20 mouse cellular contexts compared by ENCODE assay signal in the genomic region with DNA sequence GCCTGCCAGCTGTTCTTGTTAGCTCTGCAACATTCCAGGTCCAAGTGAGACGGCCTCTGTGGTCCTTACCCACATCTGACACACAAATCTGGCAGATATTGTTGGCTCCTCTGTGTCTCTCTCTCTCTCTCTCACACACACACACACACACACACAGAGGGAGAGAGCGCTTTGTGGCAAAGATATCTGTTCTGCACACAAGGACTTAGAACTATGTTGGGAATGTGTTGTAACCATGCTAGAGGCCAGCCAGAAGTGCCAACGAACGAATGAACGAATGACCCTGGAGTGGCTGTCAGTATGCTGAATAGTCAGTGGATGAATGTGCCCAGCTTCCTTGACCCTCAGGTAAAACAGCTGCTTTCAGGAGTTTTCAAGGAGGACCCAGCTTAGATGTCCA.
A peak's percentile ranks its signal among the peaks of the same experiment; 100 is the strongest.
DNase-seq lines count a peak whose midpoint lies in the region; ATAC-seq and TF ChIP-seq lines count a peak whose summit lies in the region.
"Had no signal": no experiment of that assay in that cellular context is flagged by ENCODE, and none has a peak within 500 bp of the region (broad histone marks: within the 10 kb centered on the region; RNA-seq: fewer than 3 reads in every experiment).

No protein-coding gene starts in this region.

- no peak overlapping the region for H3K4me3 ChIP-seq in heart, embryonic 15.5 days
- H3K4me3 ChIP-seq in heart, postnatal 0 days (ENCODE audit: low read depth, low read length) = no peak overlapping the region
- H3K4me3 ChIP-seq: forebrain, embryonic 12.5 days; gastrocnemius, adult 2 months; hindbrain, embryonic 13.5 days had no signal

- H3K9me3 ChIP-seq in heart, embryonic 15.5 days (replicated peaks) = no peaks in the 10 kb centered on the region
- H3K9me3 ChIP-seq in heart, postnatal 0 days (replicated peaks; ENCODE audit: control insufficient read depth, low read length) = no peaks in the 10 kb centered on the region
- H3K9me3 ChIP-seq: forebrain, embryonic 12.5 days; hindbrain, embryonic 13.5 days had no signal

- DNase-seq in adrenal gland, adult 8-10 months = peak; percentile 18
- no peak for DNase-seq in adrenal gland, postnatal 25 days
- no peak for DNase-seq in heart, adult 9 months (ENCODE audit: low spot score in 2 of 2)
- DNase-seq in heart, postnatal 0 days (ENCODE audit: low spot score) = peak; percentile 60
- DNase-seq in lung, postnatal 14 days = peak; percentile 10
- DNase-seq in left cerebral cortex, adult 11 months (ENCODE audit: low spot score) = no peak
- no peak for DNase-seq in urinary bladder, postnatal 36 days (ENCODE audit: low spot score in 2 of 2)
- DNase-seq: cerebellum, adult 9-11 months; gastrocnemius, adult 2 months; kidney, adult 2 months; kidney, postnatal 10 days; layer of hippocampus, postnatal 36 days had no signal

- no peak for TF ChIP-seq EP300 in heart, postnatal 0 days (IDR thresholded peaks at IDR 0.05; ENCODE audit: low read depth)

- no peaks in the 10 kb centered on the region for H3K27me3 ChIP-seq in heart, embryonic 15.5 days
- H3K27me3 ChIP-seq in heart, postnatal 0 days (ENCODE audit: control insufficient read depth, insufficient read depth, low read length) = no peaks in the 10 kb centered on the region
- H3K27me3 ChIP-seq: forebrain, embryonic 12.5 days; hindbrain, embryonic 13.5 days had no signal

- no peak overlapping the region for H3K9ac ChIP-seq in heart, embryonic 15.5 days
- H3K9ac ChIP-seq in heart, postnatal 0 days (replicated peaks; ENCODE audit: low read depth, low read length) = no peak overlapping the region; the same call in 1 of the 2 replicates
- H3K9ac ChIP-seq: forebrain, embryonic 12.5 days; hindbrain, embryonic 13.5 days had no signal

- H3K4me1 ChIP-seq in heart, embryonic 15.5 days (replicated peaks) = peaks cover 47% of the 10 kb centered on the region
- H3K4me1 ChIP-seq in heart, postnatal 0 days (ENCODE audit: control insufficient read depth, insufficient read depth) = peaks cover 40% of the 10 kb centered on the region

- no peaks in the 10 kb centered on the region for H3K36me3 ChIP-seq in heart, embryonic 15.5 days
- H3K36me3 ChIP-seq in heart, postnatal 0 days (replicated peaks; ENCODE audit: control insufficient read depth, insufficient read depth, low read length) = no peaks in the 10 kb centered on the region
- H3K36me3 ChIP-seq: forebrain, embryonic 12.5 days; hindbrain, embryonic 13.5 days had no signal

- H3K27ac ChIP-seq in heart, embryonic 15.5 days = peak overlapping the region; percentile 55
- H3K27ac ChIP-seq in heart, postnatal 0 days (ENCODE audit: low read depth) = 0 out of 2 replicates have a peak overlapping the region, but pooled peaks have one; percentile 27
- H3K27ac ChIP-seq: forebrain, embryonic 12.5 days; gastrocnemius, adult 2 months; hindbrain, embryonic 13.5 days had no signal

- ATAC-seq in heart, embryonic 15.5 days (replicated peaks; ENCODE audit: insufficient number of reproducible peaks, insufficient read depth, low FRiP score, low read depth) = peak; percentile 80; the same call in 1 of the 2 replicates
- ATAC-seq in heart, postnatal 0 days (ENCODE audit: insufficient read depth, low read depth) = peak; percentile 83
- ATAC-seq: activated CD4-positive, CD25-positive, alpha-beta regulatory T cell, adult 4 months; CD4-positive, CD25-positive, alpha-beta regulatory T cell, adult 4 months; inflammation-experienced regulatory T-cells, adult 6 months had no signal

- H3K4me2 ChIP-seq in heart, embryonic 15.5 days = no peak overlapping the region
- H3K4me2 ChIP-seq in heart, postnatal 0 days (ENCODE audit: low read depth, low read length) = no peak overlapping the region
- H3K4me2 ChIP-seq: forebrain, embryonic 12.5 days; hindbrain, embryonic 13.5 days; liver, embryonic 11.5 days; midbrain, embryonic 11.5 days had no signal

- no peak for TF ChIP-seq CTCF in heart, postnatal 0 days (IDR thresholded peaks at IDR 0.05; ENCODE audit: low read depth)

- WGBS in heart, embryonic 15.5 days = 27% methylated on average over 5 of the region's 5 CpGs
- WGBS in heart, postnatal 0 days = 31% methylated on average over 5 of the region's 5 CpGs

Comparison
In these comparisons a context has a peak if more than half of its experiments do, and no peak if none do; other contexts are left out.
1. DNase-seq: peak in adrenal gland, adult 8-10 months (single experiment), heart, postnatal 0 days (single experiment) and lung, postnatal 14 days (single experiment); none in adrenal gland, postnatal 25 days (single experiment), heart, adult 9 months (0 of 2), left cerebral cortex, adult 11 months (single experiment) and urinary bladder, postnatal 36 days (0 of 2).